Mouse (Mus musculus) right cerebral cortex, postnatal 10 days (tissue): ENCODE measurements around the gene Rem1.

Experiments used
- DNase-seq, 2 experiments: peaks; one replicate each; pipeline ENCODE4 v3.0.0; 2021; ENCODE audit warnings: low spot score in 2 of 2

Gene Rem1

GRCm38 (mm10) chr2:152626774-152627591 is at the start of gene Rem1:
Rem1 (plus strand) TSS chr2:152626951.
- DNase-seq: no peak

GRCm38 (mm10) chr2:152580107-152580506 is 46.6 kb upstream of the Rem1 start, which contains the start of gene Defb19:
Defb19 (minus strand) TSS chr2:152580312.
- no peak for DNase-seq

GRCm38 (mm10) chr2:152580612-152581011 is 46.1 kb upstream of the Rem1 start:
- DNase-seq: no peak

GRCm38 (mm10) chr2:152586926-152587560 is 39.7 kb upstream of the Rem1 start:
- DNase-seq: no peak

- DNase-seq: no peak
Observed at GRCm38 (mm10) chr2:152588450-152588849, 38.3 kb upstream of the Rem1 start.

GRCm38 (mm10) chr2:152589021-152589420 is 37.7 kb upstream of the Rem1 start:
- DNase-seq: no peak

- DNase-seq: no peak
Observed at GRCm38 (mm10) chr2:152599299-152599698, 27.5 kb upstream of the Rem1 start, which contains the start of gene Defb45. Defb45 (minus strand) TSS chr2:152599399.

GRCm38 (mm10) chr2:152600076-152600475 is 26.7 kb upstream of the Rem1 start:
- DNase-seq: no peak

- no peak for DNase-seq
Observed at GRCm38 (mm10) chr2:152601275-152601960, 25.3 kb upstream of the Rem1 start.

- DNase-seq: no peak
Observed at GRCm38 (mm10) chr2:152604057-152604456, 22.7 kb upstream of the Rem1 start, which contains the start of gene Defb36. Defb36 (plus strand) TSS chr2:152604327.

GRCm38 (mm10) chr2:152607746-152608145 is 19.0 kb upstream of the Rem1 start:
- no peak for DNase-seq

GRCm38 (mm10) chr2:152608719-152609118 is 18.0 kb upstream of the Rem1 start:
- no peak for DNase-seq

GRCm38 (mm10) chr2:152612193-152612592 is 14.6 kb upstream of the Rem1 start:
- DNase-seq: peak in 1 of 2 experiments; percentile 46

- DNase-seq: peak; percentile 68 to 71
Observed at GRCm38 (mm10) chr2:152615563-152615962, 11.2 kb upstream of the Rem1 start.

- DNase-seq: no peak
Observed at GRCm38 (mm10) chr2:152616470-152616869, 10.3 kb upstream of the Rem1 start.

- DNase-seq: no peak
Observed at GRCm38 (mm10) chr2:152617374-152617773, 9.4 kb upstream of the Rem1 start.

GRCm38 (mm10) chr2:152620367-152621134 is 6.2 kb upstream of the Rem1 start:
- no peak for DNase-seq

GRCm38 (mm10) chr2:152622151-152622550 is 4.6 kb upstream of the Rem1 start:
- DNase-seq: no peak

GRCm38 (mm10) chr2:152622953-152623352 is 3.8 kb upstream of the Rem1 start, which contains the start of gene Defb25:
Defb25 (minus strand) TSS chr2:152623053.
- DNase-seq: no peak

- DNase-seq: no peak
Observed at GRCm38 (mm10) chr2:152624566-152624965, 2.2 kb upstream of the Rem1 start.

GRCm38 (mm10) chr2:152625256-152625655 is 1.5 kb upstream of the Rem1 start:
- no peak for DNase-seq
